Mouse (Mus musculus) stomach, postnatal 0 days (tissue): ENCODE measurements around the gene Map4k5.

Source experiments
- CTCF ChIP-seq: IDR thresholded peaks from 2 replicates; pipeline ENCODE4 v1.5.1; 2016; ENCODE audit warnings: antibody characterized with exemption, low read depth, mild to moderate bottlenecking, moderate library complexity
- EP300 ChIP-seq: optimal IDR thresholded peaks from 2 replicates; pipeline ENCODE3; 2016; ENCODE audit warnings: antibody characterized with exemption

GRCm38 (mm10) chr12:69857597-69857996 is 35.4 kb downstream of the Map4k5 start:
- TF ChIP-seq EP300 (no peak), CTCF (no peak)
